Mouse (Mus musculus): ENCODE measurements at regions not wholly inside any gene's neighbourhood (a gene's known extent, or its start where the extent isn't known, plus 50 kb on each side); places are given as distances from the start of the nearest gene placed in this dataset.
A peak's percentile ranks its signal among the peaks of the same experiment; 100 is the strongest.

GRCm38 (mm10) chr12:118640925-118641324 is 205.2 kb upstream of the Sp8 start:
- ATAC-seq = no peak
- WGBS = 86% methylated on average over 3 of the region's 3 CpGs
- H3K4me1 ChIP-seq (ENCODE audit: control insufficient read depth, insufficient read depth, low read depth, low read length) = no peaks in the 10 kb centered on the region
- no peaks in the 10 kb centered on the region for H3K36me3 ChIP-seq (ENCODE audit: control insufficient read depth, insufficient read depth, low read length)
- no peaks in the 10 kb centered on the region for H3K9me3 ChIP-seq (ENCODE audit: control insufficient read depth, low read length)
- no peak overlapping the region for H3K27ac ChIP-seq (ENCODE audit: low read depth, low read length)
- no peak overlapping the region for H3K4me3 ChIP-seq (ENCODE audit: low read length)
- H3K4me2 ChIP-seq (ENCODE audit: low read length) = no peak overlapping the region
- no peak overlapping the region for H3K9ac ChIP-seq (ENCODE audit: low read depth, low read length)
- H3K27me3 ChIP-seq (replicated peaks; ENCODE audit: control insufficient read depth, insufficient read depth, low read length) = peaks cover 14% of the 10 kb centered on the region

GRCm38 (mm10) chr12:118637214-118637613 is 208.9 kb upstream of the Sp8 start:
- Histone ChIP-seq H3K27ac (ENCODE audit: low read depth, low read length) (no peak overlapping the region), H3K9ac (ENCODE audit: low read depth, low read length) (no peak overlapping the region), H3K27me3 (replicated peaks; ENCODE audit: control insufficient read depth, insufficient read depth, low read length) (peaks cover 9% of the 10 kb centered on the region; the same call in 1 of the 2 replicates), H3K4me3 (ENCODE audit: low read length) (no peak overlapping the region), H3K4me1 (ENCODE audit: control insufficient read depth, insufficient read depth, low read depth, low read length) (no peaks in the 10 kb centered on the region), H3K9me3 (ENCODE audit: control insufficient read depth, low read length) (peaks cover 7% of the 10 kb centered on the region), H3K36me3 (ENCODE audit: control insufficient read depth, insufficient read depth, low read length) (no peaks in the 10 kb centered on the region), H3K4me2 (ENCODE audit: low read length) (no peak overlapping the region)
- no peak for ATAC-seq
- WGBS = 30% methylated on average over 4 of the region's 4 CpGs

GRCm38 (mm10) chr12:118635456-118635855 is 210.7 kb upstream of the Sp8 start:
- H3K27me3 ChIP-seq (replicated peaks; ENCODE audit: control insufficient read depth, insufficient read depth, low read length) = peaks cover 4% of the 10 kb centered on the region; the same call in 1 of the 2 replicates
- no peak for ATAC-seq
- H3K36me3 ChIP-seq (ENCODE audit: control insufficient read depth, insufficient read depth, low read length) = no peaks in the 10 kb centered on the region
- H3K4me3 ChIP-seq (ENCODE audit: low read length) = no peak overlapping the region
- no peaks in the 10 kb centered on the region for H3K4me1 ChIP-seq (ENCODE audit: control insufficient read depth, insufficient read depth, low read depth, low read length)
- no peak overlapping the region for H3K27ac ChIP-seq (ENCODE audit: low read depth, low read length)
- H3K4me2 ChIP-seq (ENCODE audit: low read length) = no peak overlapping the region
- H3K9ac ChIP-seq (ENCODE audit: low read depth, low read length) = no peak overlapping the region
- 55% methylated on average over 1 of the region's 1 CpGs for WGBS
- H3K9me3 ChIP-seq (ENCODE audit: control insufficient read depth, low read length) = peaks cover 7% of the 10 kb centered on the region

GRCm38 (mm10) chr12:118630373-118630772 is 215.8 kb upstream of the Sp8 start:
- Histone ChIP-seq H3K4me3 (ENCODE audit: low read length) (no peak overlapping the region), H3K4me1 (ENCODE audit: control insufficient read depth, insufficient read depth, low read depth, low read length) (no peaks in the 10 kb centered on the region), H3K9ac (ENCODE audit: low read depth, low read length) (no peak overlapping the region), H3K36me3 (ENCODE audit: control insufficient read depth, insufficient read depth, low read length) (no peaks in the 10 kb centered on the region), H3K9me3 (ENCODE audit: control insufficient read depth, low read length) (peaks cover 7% of the 10 kb centered on the region), H3K27ac (ENCODE audit: low read depth, low read length) (no peak overlapping the region), H3K27me3 (replicated peaks; ENCODE audit: control insufficient read depth, insufficient read depth, low read length) (peaks cover 2% of the 10 kb centered on the region; the same call in 1 of the 2 replicates), H3K4me2 (ENCODE audit: low read length) (no peak overlapping the region)
- no peak for ATAC-seq
- WGBS = 74% methylated on average over 1 of the region's 1 CpGs

GRCm38 (mm10) chr12:118621697-118622485 is 224.2 kb upstream of the Sp8 start:
- no peaks in the 10 kb centered on the region for H3K36me3 ChIP-seq (ENCODE audit: control insufficient read depth, insufficient read depth, low read length)
- WGBS = 45% methylated on average over 1 of the region's 1 CpGs
- ATAC-seq = no peak

GRCm38 (mm10) chr12:118620847-118621636 is 225.1 kb upstream of the Sp8 start:
- Histone ChIP-seq H3K9ac (ENCODE audit: low read depth, low read length) (no peak overlapping the region), H3K4me1 (ENCODE audit: control insufficient read depth, insufficient read depth, low read depth, low read length) (no peaks in the 10 kb centered on the region), H3K4me2 (ENCODE audit: low read length) (no peak overlapping the region), H3K27me3 (replicated peaks; ENCODE audit: control insufficient read depth, insufficient read depth, low read length) (no peaks in the 10 kb centered on the region), H3K27ac (ENCODE audit: low read depth, low read length) (no peak overlapping the region), H3K36me3 (ENCODE audit: control insufficient read depth, insufficient read depth, low read length) (no peaks in the 10 kb centered on the region), H3K4me3 (ENCODE audit: low read length) (no peak overlapping the region), H3K9me3 (ENCODE audit: control insufficient read depth, low read length) (no peaks in the 10 kb centered on the region)
- WGBS = 34% methylated on average over 5 of the region's 5 CpGs
- no peak for ATAC-seq

More at GRCm38 (mm10) chr12:118621697-118622485, 224.2 kb upstream of the Sp8 start:
- H3K4me3 ChIP-seq (ENCODE audit: low read length) = no peak overlapping the region
- H3K4me1 ChIP-seq (ENCODE audit: control insufficient read depth, insufficient read depth, low read depth, low read length) = no peaks in the 10 kb centered on the region
- 0 out of 2 replicates have a peak, but pooled peaks cover 2% of the 10 kb centered on the region for H3K27me3 ChIP-seq (replicated peaks; ENCODE audit: control insufficient read depth, insufficient read depth, low read length)
- H3K9ac ChIP-seq (ENCODE audit: low read depth, low read length) = no peak overlapping the region
- H3K9me3 ChIP-seq (ENCODE audit: control insufficient read depth, low read length) = no peaks in the 10 kb centered on the region
- no peak overlapping the region for H3K4me2 ChIP-seq (ENCODE audit: low read length)
- H3K27ac ChIP-seq (ENCODE audit: low read depth, low read length) = no peak overlapping the region

- WGBS = 91% methylated on average over 4 of the region's 4 CpGs
- Histone ChIP-seq H3K9me3 (ENCODE audit: control insufficient read depth, low read length) (no peaks in the 10 kb centered on the region), H3K4me3 (ENCODE audit: low read length) (no peak overlapping the region), H3K4me2 (ENCODE audit: low read length) (no peak overlapping the region), H3K27me3 (replicated peaks; ENCODE audit: control insufficient read depth, insufficient read depth, low read length) (no peaks in the 10 kb centered on the region), H3K27ac (ENCODE audit: low read depth, low read length) (no peak overlapping the region), H3K4me1 (ENCODE audit: control insufficient read depth, insufficient read depth, low read depth, low read length) (peaks cover 6% of the 10 kb centered on the region), H3K36me3 (ENCODE audit: control insufficient read depth, insufficient read depth, low read length) (no peaks in the 10 kb centered on the region), H3K9ac (ENCODE audit: low read depth, low read length) (no peak overlapping the region)
- ATAC-seq = no peak
Measured at GRCm38 (mm10) chr12:118597015-118597414, 249.1 kb upstream of the Sp8 start.

- Histone ChIP-seq H3K36me3 (ENCODE audit: control insufficient read depth, insufficient read depth, low read length) (no peaks in the 10 kb centered on the region), H3K9ac (ENCODE audit: low read depth, low read length) (peak overlapping the region; percentile 11; the same call in 1 of the 2 replicates), H3K4me1 (ENCODE audit: control insufficient read depth, insufficient read depth, low read depth, low read length) (peaks cover 6% of the 10 kb centered on the region), H3K27ac (ENCODE audit: low read depth, low read length) (no peak overlapping the region), H3K4me2 (ENCODE audit: low read length) (peak overlapping the region; percentile 47), H3K4me3 (ENCODE audit: low read length) (peak overlapping the region; percentile 9; the same call in 1 of the 2 replicates), H3K9me3 (ENCODE audit: control insufficient read depth, low read length) (no peaks in the 10 kb centered on the region), H3K27me3 (replicated peaks; ENCODE audit: control insufficient read depth, insufficient read depth, low read length) (no peaks in the 10 kb centered on the region)
- peak; percentile 65 for ATAC-seq
- 21% methylated on average over 18 of the region's 18 CpGs for WGBS
Measured at GRCm38 (mm10) chr12:118594781-118595574, 251.2 kb upstream of the Sp8 start.

All from hindbrain, embryonic 16.5 days (tissue).